Mouse (Mus musculus) left cerebral cortex, postnatal 14 days (tissue): ENCODE measurements around the gene Prpf40a. TPM values are rescaled to one million over a fixed set of nuclear protein-coding genes. Genes with fewer than 3 reads are reported as not detected.

Experiments
- DNase-seq, 2 experiments: peaks; one replicate each; pipeline ENCODE4 v3.0.0; 2021 to 2022; ENCODE audit warnings: low spot score in 2 of 2, mixed read lengths in 1 of 2
- intact Hi-C: fragments of 180-260 bp; cut with DNase I; formaldehyde crosslinking; loops from one replicate; pipeline ENCODE4 v1.15.1; 2025
- long read RNA-seq, 2 experiments: library from polyadenylated mRNA; stranded (forward); transcript quantifications; one replicate each; pipeline ENCODE4 v2.0.0; 2021
- total RNA-seq, 2 experiments: library from RNA; stranded (reverse); gene quantifications; 2 replicates each; pipeline ENCODE4 v1.2.3; 2021

Prpf40a gene
- total RNA-seq = 10 to 100 TPM; 33.8 to 41.7 TPM
- long read RNA-seq, experiment 1, partial matches to known transcripts = 0 of 6 reads
- long read RNA-seq, experiment 1, other reads (novel, unspliced or antisense) = 6 of 6 reads
- long read RNA-seq, experiment 2, partial matches to known transcripts = 3 of 4 reads
- long read RNA-seq, experiment 2, other reads (novel, unspliced or antisense) = 1 of 4 reads

DNA sequence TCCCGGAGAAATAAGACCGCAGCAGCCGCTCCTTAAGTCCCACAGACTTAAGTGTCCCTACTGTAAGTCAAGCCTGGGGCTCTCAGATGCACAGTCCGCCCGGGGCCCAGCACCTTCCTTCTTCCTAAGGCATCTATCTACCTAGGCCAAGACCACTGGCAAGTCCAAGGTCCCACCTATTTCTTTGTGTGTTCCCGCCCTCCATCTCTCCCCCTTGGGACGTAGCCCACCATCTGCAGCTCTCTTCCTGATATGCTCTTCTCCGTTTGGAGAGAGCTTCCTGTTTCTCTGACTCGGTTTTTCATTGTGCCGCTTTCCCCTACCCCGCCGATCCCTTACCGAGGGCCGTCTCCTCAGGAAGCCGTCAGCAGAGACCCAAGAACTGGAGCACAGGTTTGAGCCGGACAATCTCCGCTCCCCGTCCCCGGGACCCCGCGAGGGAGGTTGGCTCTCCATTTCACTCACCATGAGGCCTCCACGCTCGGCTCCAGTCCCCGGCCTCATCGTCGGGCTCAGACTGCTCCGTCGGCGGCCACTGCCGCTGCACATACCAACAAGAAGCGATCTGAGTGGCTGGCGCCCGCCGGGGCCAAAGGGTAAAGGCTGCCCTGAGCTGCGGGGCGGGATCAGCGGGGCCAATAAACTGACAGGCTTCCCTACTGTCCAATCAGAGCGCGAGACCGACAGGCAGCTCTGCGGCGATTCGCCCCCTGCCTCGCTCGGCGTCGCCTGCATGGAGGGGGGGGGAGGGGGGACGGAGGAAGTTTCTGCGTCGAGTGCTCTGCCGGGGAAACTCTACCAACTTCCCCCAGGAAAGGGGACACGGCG lies at the start of gene Prpf40a:
Gene Prpf40a, minus strand, starts transcription at position 601 of the 828 bp plus-strand sequence.
- peak; percentile 99 to 100 for DNase-seq

DNA sequence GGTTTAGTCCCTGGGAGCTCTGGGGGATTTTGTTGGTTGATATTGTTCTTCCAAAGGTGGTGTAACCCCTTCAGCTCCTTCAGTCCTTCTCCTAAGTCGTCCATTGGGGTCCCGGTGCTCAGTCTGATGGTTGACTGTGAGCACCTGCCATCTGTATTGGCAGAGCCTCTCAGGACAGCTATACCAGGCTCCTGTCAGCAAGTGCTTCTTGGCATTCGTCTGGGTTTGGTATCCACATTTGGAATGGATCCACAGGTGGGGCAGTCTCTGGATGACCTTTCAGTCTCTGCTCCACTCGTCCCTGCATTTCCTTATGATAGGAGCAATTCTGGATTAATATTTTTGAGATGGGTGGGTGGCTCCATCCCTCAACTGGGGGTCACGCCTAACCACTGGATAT lies 31.2 kb upstream of the Prpf40a start:
- no peak for DNase-seq
- intact Hi-C loops = no loop called here

More for the DNA sequence above, at the start of gene Prpf40a:
- intact Hi-C loops = loop anchor here (10.0 kb wide), 1 partner anchor 436 kb away; no protein-coding TSS in a partner anchor

DNA sequence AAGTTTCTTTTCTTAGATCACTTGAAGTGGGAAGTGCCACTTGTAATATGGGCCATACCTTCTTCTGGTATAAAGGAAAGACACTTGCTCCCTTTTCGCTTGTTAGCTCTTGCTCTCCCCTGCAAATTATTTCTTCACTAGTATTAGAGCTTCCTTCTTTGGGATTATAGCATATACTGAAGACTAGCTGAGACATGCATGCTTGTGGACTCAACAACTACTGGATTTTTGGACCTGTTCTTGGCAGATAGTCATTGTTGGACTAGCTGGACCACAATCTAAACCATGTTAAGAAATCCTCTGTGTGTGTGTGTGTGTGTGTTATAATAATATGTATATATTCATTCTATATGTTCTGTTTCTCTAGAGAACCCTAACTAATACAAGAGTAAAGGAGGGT lies 22.4 kb upstream of the Prpf40a start:
- intact Hi-C loops = loop anchor here (10.0 kb wide), 1 partner anchor 901 kb away; no protein-coding TSS in a partner anchor

DNA sequence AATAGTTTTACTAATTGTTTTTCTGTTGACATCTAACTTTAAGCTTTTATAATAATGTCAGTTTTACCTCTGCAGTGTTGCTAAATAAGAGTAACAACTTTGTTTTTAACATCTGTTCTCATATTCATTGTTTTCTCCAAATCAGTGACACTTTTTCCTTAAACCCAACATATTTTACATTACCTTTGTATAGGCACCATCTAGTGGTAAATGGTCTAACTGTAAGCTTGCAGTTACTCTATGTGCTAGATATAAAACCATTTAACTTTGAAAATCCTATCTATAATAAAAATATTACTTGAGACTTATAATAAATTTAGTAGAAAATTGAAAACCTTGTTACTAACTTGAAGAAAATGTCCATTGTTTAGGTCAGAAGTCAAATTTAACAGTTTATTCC lies 15.7 kb upstream of the Prpf40a start:
- DNase-seq = no peak
- intact Hi-C loops = loop anchor here (10.0 kb wide), 1 partner anchor 878 kb away; the partner anchor contains the start of gene Rprm

More for the DNA sequence above, 22.4 kb upstream of the Prpf40a start:
- DNase-seq = no peak

DNA sequence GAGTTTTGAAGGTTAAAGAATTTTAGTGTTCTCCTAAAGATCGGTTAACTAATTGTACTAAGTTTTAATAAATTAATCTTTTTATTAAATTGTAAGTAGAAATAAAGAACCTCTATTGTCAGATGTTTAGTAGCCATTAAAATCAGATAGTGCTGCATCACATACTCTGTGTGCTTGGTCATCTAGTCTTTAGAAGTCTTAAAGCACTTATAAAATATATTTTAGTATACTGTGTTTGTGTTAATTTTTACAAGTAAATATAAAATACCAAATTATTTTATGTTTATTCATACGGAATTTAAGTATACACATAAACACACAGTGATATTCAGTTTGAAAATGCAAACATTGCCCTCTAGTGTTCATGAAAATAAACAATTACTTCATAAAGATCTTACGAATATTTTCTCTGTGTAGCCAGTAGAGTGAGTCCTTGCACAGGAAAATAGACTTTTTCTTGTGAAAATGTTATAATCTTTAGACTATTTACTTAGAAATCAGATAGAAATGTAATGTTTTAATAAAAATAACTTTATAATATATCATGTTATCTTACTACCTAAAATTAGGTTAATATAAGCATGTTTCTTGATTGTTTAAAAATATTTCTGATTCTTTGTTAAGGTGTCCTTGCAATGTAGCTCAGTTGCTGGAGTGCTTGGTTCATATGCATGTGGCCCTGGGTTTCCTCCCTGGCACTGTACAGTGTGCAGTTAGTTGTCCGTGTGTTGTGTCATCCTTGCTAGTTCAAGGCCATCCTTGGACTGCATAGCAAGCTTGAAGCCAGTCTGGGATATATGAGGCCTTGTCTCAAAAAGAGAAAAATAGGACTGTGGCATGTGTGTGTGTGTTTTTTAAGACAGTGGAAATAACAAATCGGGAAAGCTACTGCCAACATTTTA lies 13.5 kb upstream of the Prpf40a start:
- intact Hi-C loops = loop anchor here (10.0 kb wide), 1 partner anchor 880 kb away; the partner anchor contains the start of gene Rprm

GRCm38 (mm10) chr2:53200164-53200885 lies 9.2 kb upstream of the Prpf40a start:
- DNase-seq = no peak
- intact Hi-C loops = loop anchor here (10.0 kb wide), 1 partner anchor 884 kb away; the partner anchor contains the start of gene Rprm

More for the DNA sequence above, 13.5 kb upstream of the Prpf40a start:
- peak in 1 of 2 experiments; percentile 35 for DNase-seq

- DNase-seq = no peak
- intact Hi-C loops = loop anchor here (10.0 kb wide), 1 partner anchor 444 kb away; no protein-coding TSS in a partner anchor
Observed at GRCm38 (mm10) chr2:53199203-53199602, 8.1 kb upstream of the Prpf40a start.

- DNase-seq = no peak
- intact Hi-C loops = loop anchor here (10.0 kb wide), 1 partner anchor 442 kb away; no protein-coding TSS in a partner anchor
Observed at GRCm38 (mm10) chr2:53196431-53196830, 5.3 kb upstream of the Prpf40a start.

DNA sequence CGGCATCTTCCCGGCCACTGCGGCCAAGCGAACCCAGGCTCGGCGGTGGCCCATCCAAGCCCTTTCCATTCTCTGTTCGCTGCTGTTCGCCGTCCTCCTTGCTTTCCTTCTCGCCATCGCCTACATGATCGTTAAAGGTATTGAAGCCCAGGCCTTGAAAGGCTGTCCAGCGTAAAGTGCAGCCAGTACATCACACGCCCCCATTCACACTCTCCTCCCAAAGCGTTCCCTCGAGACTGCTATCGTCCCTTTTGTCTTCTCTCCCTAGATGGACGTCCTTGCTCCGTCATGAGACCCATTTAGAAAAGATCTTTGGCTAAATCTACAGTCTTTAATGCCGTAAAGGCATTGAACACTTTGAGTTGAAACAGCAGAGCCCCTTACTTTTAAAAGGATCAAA lies 1.3 kb upstream of the Prpf40a start:
- intact Hi-C loops = loop anchor here (10.0 kb wide), 1 partner anchor 438 kb away; no protein-coding TSS in a partner anchor
- no peak for DNase-seq

DNA sequence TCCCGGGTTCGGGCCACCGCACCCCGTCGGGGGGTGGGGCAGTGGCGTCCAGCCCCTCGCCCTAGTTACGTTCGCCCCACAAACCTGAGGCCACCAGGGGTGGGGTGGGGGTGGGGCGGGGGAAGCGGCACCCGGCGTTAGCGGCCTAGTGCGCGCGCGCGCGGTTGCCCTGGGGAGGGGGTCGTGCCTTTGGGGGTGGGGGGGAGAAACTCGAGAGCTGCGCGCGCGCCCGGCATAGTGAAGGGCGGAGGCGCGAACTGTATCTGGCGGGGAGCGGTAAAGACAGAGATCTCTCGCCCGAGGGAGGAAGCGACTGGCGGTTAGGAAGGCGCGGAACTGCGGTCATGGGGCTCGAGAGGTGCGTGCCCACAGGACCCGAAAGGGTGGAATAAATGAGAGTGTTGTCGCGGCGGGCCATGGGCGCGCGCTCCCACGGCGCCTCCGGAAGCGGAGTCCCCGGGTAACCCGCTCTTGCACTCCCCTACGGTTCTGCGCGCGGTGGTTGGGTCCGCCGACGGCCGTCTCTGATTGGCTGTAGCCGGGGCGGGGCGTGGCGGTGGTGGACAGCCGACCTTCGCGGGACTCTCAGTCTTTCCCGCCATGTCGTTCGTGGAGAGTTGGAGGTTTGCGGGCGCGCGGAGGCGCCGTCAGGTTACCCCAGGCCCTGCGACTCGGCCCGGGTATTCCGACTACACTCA lies 588 bp upstream of the Prpf40a start, which contains the start of gene Arl6ip6:
Gene Arl6ip6, plus strand, starts transcription at position 204 of the 698 bp plus-strand sequence.
- intact Hi-C loops = loop anchor here (10.0 kb wide), 1 partner anchor 437 kb away; no protein-coding TSS in a partner anchor

GRCm38 (mm10) chr2:53189811-53190210 lies 1.3 kb downstream of the Prpf40a start:
- intact Hi-C loops = loop anchor here (10.0 kb wide), 1 partner anchor 435 kb away; no protein-coding TSS in a partner anchor
- DNase-seq = no peak

More for the DNA sequence above, 588 bp upstream of the Prpf40a start, which contains the start of gene Arl6ip6:
- peak; percentile 97 to 98 for DNase-seq

DNA sequence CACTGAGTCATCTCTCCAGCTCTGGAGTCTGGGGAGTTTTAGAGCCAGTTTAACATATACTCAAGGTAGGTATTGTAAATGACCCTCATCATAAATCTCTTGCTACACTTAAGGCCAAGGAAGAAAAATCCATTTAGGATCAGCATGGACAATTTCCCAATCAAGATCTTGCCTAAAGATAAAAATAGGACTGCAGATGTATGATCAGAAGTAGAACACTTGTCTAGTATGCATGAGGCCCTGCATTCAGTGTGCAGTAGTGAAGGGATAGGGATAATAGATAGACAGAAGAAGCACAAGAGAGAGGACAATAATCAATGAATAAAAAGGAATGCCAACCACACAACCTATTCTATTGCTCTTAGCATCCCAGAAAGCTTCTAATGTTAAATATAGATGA lies 11.2 kb downstream of the Prpf40a start:
- intact Hi-C loops = no loop called here

GRCm38 (mm10) chr2:53178966-53179365 lies 12.1 kb downstream of the Prpf40a start:
- intact Hi-C loops = no loop called here
- DNase-seq = no peak

More for the DNA sequence above, 11.2 kb downstream of the Prpf40a start:
- no peak for DNase-seq

DNA sequence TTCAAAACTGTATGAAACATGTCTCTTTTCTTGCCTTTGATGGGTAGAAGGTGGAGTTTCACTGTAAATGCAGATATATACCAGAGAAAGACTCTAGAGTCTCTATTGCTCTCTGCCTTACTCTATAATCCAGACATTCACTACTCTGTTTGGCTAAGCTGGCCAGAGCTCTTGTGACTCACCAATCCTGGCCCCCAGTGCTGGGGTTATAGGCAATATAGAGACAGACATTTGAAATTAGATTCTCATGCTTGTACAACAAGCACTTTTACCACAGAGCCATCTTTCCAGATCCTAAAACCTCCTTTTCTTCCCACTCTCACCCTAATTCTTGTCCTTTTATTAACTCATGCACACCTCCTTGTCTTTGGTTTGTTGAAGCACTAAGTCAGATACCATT lies 17.1 kb downstream of the Prpf40a start:
- DNase-seq = no peak
- intact Hi-C loops = no loop called here

DNA sequence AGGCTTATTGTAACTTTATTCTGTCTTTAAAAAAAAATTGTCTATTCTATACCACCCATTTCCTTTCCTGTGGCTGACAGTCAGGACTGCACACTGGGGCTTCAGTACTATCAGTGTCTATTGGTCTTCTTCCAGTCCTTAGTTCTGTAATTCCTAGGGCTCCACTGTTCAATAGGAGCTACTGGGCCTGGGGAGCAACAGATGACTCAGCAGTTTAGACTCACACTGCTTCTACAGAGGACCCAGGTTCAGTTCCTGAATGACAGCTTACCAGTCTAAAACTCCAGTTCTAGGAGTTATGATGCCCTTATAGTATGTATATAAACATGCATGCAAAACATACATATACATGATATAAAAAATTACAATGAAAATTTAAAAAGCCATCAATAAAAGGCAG lies 44.2 kb downstream of the Prpf40a start:
- intact Hi-C loops = no loop called here
- DNase-seq = no peak

GRCm38 (mm10) chr2:53131567-53131966 lies 59.5 kb downstream of the Prpf40a start:
- no peak for DNase-seq
- intact Hi-C loops = no loop called here

DNA sequence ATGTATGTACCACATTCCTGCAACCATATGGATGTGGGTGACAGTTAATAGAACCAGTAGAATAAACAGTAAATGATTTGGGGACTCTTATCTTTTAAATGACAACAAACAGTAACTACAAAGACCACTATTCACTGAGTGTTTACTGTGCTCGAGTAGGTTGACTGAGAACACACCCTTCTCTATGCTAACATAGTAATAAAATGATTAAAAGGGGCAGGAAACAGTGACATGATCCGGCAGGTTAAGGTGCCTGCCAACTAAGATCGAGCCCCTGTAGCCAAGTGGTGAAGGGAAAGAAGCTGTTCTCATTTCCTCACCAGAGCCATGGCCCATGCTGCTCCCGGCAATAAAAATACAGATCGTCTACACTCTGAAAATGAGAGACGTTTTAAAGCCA lies 62.0 kb downstream of the Prpf40a start:
- intact Hi-C loops = no loop called here
- DNase-seq = no peak

DNA sequence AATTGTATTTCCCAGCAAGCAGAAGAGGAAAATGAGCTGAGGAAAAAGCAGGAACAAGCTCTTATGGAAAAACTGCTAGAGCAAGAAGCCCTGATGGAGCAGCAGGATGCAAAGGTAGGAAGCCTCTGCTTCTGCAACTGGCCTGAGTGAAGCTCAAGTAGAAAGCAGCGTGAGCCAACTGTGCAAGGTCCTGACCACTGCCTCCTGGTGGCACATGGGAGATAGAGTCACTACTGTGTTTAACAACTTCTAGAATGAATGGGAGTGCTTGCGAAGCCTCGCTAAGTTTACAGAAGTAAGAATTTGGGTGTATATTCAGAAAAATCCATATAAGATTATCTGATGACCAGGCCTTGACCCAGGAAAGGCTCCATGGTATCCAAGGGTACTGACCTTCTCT lies 65.1 kb downstream of the Prpf40a start:
- no peak for DNase-seq

More for the DNA sequence above, 65.1 kb downstream of the Prpf40a start:
- intact Hi-C loops = no loop called here
